Mouse (Mus musculus): Measurements from ENCODE around the gene Dtx4.

Dtx4 gene

DNA sequence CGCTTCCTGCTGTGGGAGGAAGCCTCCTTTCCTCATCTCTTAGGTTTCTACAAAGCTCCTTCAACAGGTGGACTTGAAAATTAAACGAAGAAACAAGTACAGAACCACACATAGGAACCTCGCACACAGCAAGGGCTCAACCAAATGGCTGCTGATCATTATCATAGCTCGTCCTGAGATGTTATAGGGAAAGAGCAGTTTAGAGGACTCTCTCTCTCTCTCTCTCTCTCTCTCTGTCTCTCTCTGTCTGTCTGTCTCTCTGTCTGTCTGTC is 7.1 kb downstream of the Dtx4 start:
- DNase-seq (ENCODE audit: low spot score in 2 of 2) = no peak

DNA sequence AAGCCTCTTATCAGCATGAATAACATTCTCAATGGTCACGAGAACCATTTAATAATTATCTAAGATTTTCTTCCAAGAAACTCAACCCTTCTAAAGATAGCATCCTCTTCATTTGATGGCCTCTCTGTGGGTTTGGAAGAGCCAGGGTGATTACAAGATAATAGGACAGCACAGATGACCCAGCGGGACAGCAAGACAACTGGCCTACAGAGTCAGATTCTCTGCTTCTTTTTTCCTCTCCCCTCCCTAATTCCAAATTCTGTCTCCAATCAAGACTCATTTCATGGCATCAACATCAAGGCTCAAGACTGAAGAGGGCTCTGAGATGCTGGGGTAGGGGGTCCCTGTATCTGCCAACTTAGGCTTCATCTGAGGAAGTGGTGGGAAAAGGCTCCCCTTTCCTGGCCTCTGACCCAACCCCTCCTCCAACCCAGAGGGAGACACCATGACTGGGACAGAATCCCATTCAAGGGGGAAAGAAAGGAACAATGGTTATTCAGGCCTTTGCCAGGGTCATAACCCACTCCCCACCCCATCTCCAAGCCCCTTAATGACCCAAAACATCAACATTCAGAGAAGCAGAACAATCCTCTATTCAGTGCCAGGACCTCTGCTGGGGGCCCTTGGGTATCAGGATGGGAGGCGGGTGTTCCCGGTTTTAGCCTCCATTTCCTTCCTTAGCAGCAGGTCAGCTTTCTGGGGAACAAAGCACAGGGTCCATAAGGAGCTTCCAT is 7.6 kb downstream of the Dtx4 start:
- DNase-seq (ENCODE audit: low spot score in 2 of 2) = no peak

DNA sequence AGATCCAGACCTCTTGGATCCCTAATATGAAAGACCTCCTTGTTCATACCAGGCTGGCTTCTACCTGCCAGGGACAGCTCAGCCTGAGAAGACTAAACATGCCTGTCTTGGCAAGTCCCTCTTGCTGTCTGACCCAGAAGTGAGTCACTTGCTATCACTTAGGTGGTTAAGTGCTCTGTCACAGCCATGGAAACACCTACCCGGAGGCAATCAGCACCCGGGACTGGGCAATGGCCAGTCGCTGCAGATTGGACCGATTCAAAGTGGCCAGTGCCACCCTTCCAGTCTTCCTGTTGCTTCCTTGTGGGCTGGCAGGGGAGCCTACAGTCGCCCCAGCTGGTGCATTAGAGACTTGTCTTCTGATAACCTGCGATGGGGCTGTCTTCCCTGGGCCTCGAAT is 9.6 kb downstream of the Dtx4 start:
- no peak for DNase-seq (ENCODE audit: low spot score in 2 of 2)

DNA sequence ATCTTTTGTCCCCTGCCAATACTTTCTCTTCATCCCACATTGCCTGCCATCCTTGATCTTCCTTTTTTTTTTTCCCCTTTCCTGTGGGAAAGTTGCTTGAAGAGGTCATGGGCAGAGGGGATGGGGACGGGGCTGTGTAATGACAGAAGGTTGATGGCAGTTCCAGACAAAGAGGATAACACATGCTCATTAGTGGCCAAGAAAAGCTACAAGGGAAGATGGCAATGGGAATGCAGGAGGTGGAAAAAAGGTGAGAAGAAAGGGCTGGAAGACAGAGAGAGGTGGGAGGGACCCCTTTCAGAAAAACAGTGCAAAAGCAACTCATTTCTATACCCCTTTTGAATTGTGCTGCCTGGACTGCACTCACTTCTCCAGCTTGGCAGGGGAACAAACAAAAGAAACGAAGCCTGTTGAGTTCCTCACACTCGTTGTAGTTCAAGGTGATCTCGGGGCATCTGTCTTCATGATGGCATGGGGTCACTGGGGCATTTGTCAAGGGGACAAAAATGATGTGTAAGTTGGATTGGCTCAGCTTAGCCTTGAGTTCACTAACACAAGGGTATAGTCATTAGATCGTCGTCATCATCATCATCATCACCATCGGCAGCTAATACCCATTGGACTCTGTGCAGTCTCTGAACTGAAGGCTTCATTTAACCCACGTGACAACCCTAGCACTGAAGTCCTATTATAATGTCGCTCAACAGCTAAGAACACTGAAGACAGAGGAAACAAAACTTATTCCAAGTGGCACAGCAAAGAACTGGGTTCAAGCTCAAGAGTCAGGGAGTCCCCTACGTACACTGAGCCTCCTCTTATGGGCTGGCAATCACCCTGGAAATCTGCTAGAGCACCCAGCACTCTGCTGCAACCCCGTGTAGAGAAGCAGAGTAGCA is 11.3 kb downstream of the Dtx4 start:
- no peak for DNase-seq (ENCODE audit: low spot score in 2 of 2)

- peak in 1 of 2 experiments; percentile 30 for DNase-seq (ENCODE audit: low spot score in 2 of 2)
These were observed 12.1 kb downstream of the Dtx4 start for GRCm38 (mm10) chr19:12488969-12489674.

DNA sequence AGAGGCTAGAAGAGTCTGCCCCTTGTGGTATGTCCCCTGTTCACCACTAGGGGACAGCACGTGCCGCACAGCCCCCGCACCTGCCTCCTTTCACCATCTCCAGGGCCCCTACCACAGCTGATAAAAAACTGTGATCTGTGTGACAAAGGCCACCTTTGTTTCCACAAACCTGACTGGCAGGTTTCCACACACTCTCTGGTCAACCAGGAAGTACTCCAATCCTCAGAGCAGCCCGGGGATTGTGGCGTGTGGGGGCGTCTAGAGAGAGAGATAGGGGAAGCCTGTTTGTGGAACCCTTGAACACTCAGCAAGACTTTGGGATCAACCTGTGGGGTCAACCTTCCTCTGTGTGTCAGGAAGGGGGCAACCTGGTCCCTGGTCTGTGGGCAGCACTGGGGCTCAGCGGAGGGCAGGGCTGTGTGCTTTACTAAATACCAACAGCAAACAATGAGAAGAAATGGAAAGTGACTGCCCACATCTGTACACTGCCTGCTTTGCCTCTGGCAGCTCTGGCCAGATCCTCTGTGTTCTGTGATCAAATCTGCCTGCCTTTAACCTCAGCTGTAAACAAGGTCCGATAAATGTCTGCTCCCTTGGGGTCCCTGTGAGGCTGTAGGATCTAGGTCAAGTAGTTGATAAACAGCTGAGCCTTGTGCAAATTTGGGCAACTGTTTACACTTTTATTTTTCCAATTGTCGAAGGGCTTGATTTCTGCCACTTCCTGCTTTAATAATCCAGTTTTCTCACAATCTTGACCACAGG is 12.9 kb downstream of the Dtx4 start:
- peak in 1 of 2 experiments; percentile 17 for DNase-seq (ENCODE audit: low spot score in 2 of 2)

- no peak for DNase-seq (ENCODE audit: low spot score in 2 of 2)
These were observed 13.6 kb downstream of the Dtx4 start for GRCm38 (mm10) chr19:12487511-12488204.

- DNase-seq (ENCODE audit: low spot score in 2 of 2) = no peak
These were observed 14.4 kb downstream of the Dtx4 start for GRCm38 (mm10) chr19:12486875-12487274.

DNA sequence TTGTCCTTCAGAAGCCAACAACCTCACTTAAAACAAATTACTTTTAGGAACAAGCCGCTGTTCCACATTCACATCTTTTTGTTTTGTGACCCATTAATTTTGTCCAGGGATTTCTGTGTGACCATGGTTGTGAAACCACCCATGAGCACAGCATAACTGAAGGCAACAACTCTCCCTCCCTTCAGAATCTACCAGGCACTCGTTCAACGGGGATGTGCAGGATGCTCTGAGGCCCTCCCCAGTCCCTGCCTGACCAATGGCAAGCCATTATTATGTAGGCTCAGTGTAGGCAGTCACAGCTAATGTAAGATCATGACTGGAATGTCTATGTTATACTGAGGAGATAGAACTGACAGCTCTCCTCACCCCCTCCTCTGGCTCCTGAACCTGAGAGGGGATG is 15.6 kb downstream of the Dtx4 start:
- DNase-seq (ENCODE audit: low spot score in 2 of 2) = no peak

DNA sequence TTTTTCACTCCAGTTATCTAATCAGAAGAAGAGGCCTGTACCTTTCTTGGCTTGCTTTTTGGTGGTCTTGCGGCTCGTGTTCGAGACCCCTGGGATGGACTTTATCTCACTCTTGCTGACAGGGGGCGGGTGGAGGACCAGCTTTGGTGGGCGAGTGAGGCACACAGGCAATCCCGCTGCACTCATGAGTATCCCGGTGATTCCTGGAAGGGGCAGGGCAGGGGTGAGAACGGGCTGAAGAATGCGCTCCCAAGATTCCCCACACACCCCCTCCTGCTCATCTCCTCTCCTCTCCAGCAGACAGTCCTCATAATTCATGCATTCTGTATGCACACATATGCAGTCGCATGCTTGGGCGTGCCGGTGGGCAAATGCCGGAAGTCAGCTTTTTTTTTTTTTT is 16.0 kb downstream of the Dtx4 start:
- DNase-seq (ENCODE audit: low spot score in 2 of 2) = no peak

DNA sequence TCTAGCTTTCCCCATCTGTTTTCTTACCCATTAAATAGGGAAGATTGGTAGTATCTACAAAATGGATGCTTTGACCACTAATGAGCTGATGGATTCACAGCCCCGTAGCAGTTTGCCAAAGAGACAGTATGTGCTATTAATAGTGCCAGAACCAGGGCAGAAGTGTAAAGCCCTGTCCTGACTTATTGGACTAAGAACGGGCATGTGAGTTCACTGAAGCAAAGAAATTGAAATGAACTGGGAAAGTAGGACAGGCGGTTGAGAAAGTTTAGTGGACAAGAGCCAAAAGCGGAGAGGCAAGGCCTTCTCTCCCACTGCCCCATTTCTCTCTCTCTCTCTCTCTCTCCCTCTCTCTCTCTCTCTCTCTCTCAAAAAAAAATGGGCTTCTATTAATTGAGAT is 17.0 kb downstream of the Dtx4 start:
- DNase-seq (ENCODE audit: low spot score in 2 of 2) = no peak

DNA sequence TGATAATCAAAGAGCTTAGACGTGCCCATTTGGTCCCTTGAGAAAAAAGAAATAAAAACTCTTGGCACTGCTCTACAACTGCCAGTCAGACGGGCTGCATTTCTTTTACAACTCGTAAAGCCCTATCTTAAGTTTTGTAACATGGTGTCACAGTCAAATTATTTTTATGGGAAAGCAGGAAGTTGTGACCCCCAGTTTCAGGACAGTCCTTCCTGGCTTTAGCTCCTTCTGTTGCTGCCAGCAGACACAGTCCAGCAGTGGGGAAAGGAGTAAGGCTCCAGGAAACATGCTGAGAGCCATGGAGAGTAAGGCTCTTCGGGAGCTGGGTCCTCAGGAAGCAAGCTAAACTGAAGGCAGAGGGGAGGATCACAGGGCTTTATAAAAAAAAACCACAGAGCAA is 17.5 kb downstream of the Dtx4 start:
- no peak for DNase-seq (ENCODE audit: low spot score in 2 of 2)

DNA sequence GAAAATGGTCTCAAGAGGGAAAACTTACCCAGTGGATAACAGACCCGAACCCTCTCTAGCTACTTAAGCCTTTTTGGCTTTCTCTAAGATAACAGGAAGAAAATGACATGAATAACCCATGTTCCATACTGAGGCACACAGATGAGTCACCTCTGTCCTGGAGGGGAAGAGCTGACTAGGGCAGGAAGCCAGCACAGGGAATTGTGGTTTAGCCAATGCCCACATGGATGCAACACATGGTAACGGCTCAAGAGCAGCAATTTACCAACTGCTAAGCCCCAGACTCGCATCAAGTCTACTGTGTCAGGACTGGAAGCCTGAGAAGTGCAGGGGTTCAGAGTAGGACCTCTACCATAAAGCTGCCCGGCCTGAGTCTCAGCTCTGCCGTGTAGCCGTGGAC is 22.9 kb downstream of the Dtx4 start:
- DNase-seq (ENCODE audit: low spot score in 2 of 2) = no peak

DNA sequence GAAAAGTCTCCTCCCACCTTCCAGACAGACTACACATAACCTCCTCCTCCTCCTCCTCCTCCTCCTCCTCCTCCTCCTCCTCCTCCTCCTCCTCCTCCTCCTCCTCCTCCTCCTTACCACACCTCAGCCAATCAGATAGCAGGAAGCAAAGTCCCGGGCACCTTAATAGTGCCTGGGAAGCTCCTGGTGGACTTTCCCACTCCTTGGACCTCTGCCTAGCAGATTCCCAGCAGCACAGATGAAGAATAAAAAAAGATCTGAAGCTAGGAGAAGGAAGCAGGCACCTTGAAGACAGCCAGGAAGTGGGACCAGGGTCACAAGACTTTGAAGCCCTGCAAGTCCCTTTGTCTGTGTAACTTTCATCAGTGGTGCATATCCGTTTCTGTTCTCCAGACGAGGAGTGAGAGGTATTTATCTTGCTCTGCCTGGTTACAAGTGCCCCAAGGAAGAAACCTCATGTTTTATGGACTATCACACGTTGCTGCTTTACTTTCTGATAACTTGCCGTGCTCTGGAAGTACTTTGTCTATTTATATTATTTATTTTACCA is 24.5 kb downstream of the Dtx4 start:
- DNase-seq (ENCODE audit: low spot score in 2 of 2) = no peak

DNA sequence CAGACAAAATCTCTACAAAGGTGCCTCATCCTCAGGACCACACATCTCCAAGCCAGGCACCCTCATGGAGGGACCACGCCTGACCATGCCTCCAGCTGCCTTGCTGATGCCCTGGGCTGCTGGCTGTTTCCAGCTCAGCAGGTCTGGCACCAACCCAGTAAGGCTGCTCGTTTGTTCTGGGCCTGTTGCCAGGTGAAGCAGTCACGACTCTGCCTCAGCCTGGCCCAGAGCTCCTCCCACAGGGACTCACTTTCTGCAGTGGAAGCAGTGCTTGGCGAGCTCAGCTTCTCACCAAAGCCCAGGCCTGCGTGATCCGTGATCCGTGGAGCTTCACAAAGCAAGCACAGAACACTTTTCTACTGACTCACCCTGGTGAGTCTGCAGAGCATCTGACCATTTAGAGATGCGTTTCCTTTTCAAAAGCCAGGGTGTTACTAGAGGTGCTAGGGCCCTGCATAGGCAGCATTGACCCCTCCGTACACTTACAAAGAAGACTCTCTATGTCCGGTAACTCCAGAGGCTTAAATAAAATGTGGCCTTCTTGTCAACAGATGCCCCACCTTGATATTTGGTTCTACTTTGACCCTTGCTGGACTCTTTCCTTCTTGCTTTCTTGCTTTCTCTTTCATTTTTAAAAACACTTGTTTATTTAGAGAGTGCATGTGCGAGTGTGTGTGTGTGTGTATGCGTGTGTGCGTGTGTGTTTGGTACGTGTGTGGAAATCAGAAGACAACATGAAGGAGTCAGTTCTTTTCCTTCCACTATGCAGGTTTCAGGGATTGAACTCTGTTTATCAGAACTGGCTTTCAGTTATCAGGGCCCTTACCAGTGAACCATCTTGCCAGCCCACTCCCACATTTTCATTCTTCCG is 25.6 kb downstream of the Dtx4 start:
- peak; percentile 61 to 88 for DNase-seq (ENCODE audit: low spot score in 2 of 2)

GRCm38 (mm10) chr19:12473951-12474350 is 27.3 kb downstream of the Dtx4 start:
- no peak for DNase-seq (ENCODE audit: low spot score in 2 of 2)

DNA sequence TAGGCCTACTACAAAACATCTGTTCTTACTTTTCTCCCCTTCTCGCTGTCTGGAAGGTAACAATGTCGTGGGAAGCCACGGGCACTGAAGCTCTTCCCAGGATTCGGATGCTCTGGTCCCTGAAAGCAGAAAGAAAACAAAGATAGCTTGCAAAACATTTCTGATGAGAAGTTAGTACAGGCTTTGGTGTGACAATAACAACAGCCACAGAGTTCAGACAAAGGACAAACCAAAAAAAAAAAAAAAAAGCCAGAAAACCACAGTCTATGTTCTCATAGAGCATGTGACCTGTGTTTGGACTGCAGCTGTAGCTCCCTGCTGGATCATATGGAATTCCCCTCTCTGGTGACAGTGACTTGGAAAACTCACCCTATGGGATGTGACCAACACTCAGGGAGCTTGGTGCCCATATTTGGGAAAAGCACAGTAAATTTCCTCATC is 28.0 kb downstream of the Dtx4 start:
- no peak for DNase-seq (ENCODE audit: low spot score in 2 of 2)

GRCm38 (mm10) chr19:12472381-12472976 is 28.8 kb downstream of the Dtx4 start:
- DNase-seq (ENCODE audit: low spot score in 2 of 2) = no peak

- no peak for DNase-seq (ENCODE audit: low spot score in 2 of 2)
These were observed 29.4 kb downstream of the Dtx4 start for GRCm38 (mm10) chr19:12471866-12472265.

- DNase-seq (ENCODE audit: low spot score in 2 of 2) = peak in 1 of 2 experiments; percentile 45
These were observed 33.8 kb downstream of the Dtx4 start for GRCm38 (mm10) chr19:12467436-12467835.
